Mouse (Mus musculus): ENCODE results near the gene L3mbtl4. TPM values are rescaled to one million over a fixed set of nuclear protein-coding genes. Genes with fewer than 3 reads are reported as not detected.

Gene L3mbtl4
- polyA plus RNA-seq, 1 experiment from 2014 or later = 6.5 TPM

GRCm38 (mm10) chr17:68758428-68758827 lies 484.8 kb downstream of the L3mbtl4 start:
- H3K4me2 ChIP-seq (ENCODE audit: low read length) = no peak overlapping the region
- H3K27me3 ChIP-seq (ENCODE audit: control insufficient read depth, insufficient read depth, low read depth, low read length) = no peaks in the 10 kb centered on the region
- no peak for ATAC-seq
- no peaks in the 10 kb centered on the region for H3K4me1 ChIP-seq (ENCODE audit: control insufficient read depth, insufficient read depth, low read length)
- H3K4me3 ChIP-seq (ENCODE audit: low read depth, low read length) = no peak overlapping the region
- 69% methylated on average over 5 of the region's 5 CpGs for WGBS
- H3K27ac ChIP-seq (ENCODE audit: low read length) = no peak overlapping the region
- no peak overlapping the region for H3K9ac ChIP-seq (ENCODE audit: low read depth, low read length)
- H3K9me3 ChIP-seq (replicated peaks; ENCODE audit: control insufficient read depth, low read length, poor library complexity, severe bottlenecking) = no peaks in the 10 kb centered on the region
- H3K36me3 ChIP-seq (ENCODE audit: control insufficient read depth, insufficient read depth, low read length) = no peaks in the 10 kb centered on the region

DNA sequence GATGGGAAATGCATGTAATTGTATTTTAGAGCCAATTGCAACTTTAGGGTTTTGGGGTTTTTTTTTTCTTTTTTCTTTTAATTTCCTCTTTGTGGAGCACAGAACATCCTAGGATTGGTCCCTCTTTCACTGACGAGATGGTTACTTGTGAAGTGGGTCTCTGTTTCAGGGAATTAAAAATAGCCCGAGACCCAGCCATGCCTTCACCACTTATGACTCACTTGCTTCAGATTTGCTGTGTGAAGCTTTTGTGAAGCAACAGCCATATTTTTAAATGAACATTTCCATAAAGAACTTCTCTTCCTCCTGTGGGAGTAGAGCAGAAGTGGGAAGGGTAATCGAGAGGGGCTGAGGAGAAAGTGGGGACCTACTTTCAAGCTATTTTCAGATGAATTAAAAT lies 485.3 kb downstream of the L3mbtl4 start:
- Histone ChIP-seq H3K4me1 (ENCODE audit: control insufficient read depth, insufficient read depth, low read length) (no peaks in the 10 kb centered on the region), H3K9me3 (replicated peaks; ENCODE audit: control insufficient read depth, low read length, poor library complexity, severe bottlenecking) (no peaks in the 10 kb centered on the region), H3K27me3 (ENCODE audit: control insufficient read depth, insufficient read depth, low read depth, low read length) (no peaks in the 10 kb centered on the region), H3K9ac (ENCODE audit: low read depth, low read length) (no peak overlapping the region), H3K36me3 (ENCODE audit: control insufficient read depth, insufficient read depth, low read length) (no peaks in the 10 kb centered on the region), H3K27ac (ENCODE audit: low read length) (no peak overlapping the region), H3K4me2 (ENCODE audit: low read length) (no peak overlapping the region), H3K4me3 (ENCODE audit: low read depth, low read length) (no peak overlapping the region)
- ATAC-seq = no peak
- 81% methylated on average over 3 of the region's 3 CpGs for WGBS

- no peak overlapping the region for H3K9ac ChIP-seq (ENCODE audit: low read depth, low read length)
- H3K4me3 ChIP-seq (ENCODE audit: low read depth, low read length) = no peak overlapping the region
- H3K27ac ChIP-seq (ENCODE audit: low read length) = no peak overlapping the region
- H3K36me3 ChIP-seq (ENCODE audit: control insufficient read depth, insufficient read depth, low read length) = no peaks in the 10 kb centered on the region
- ATAC-seq = no peak
- H3K9me3 ChIP-seq (replicated peaks; ENCODE audit: control insufficient read depth, low read length, poor library complexity, severe bottlenecking) = no peaks in the 10 kb centered on the region
- H3K4me1 ChIP-seq (ENCODE audit: control insufficient read depth, insufficient read depth, low read length) = no peaks in the 10 kb centered on the region
- 78% methylated on average over 1 of the region's 1 CpGs for WGBS
- no peaks in the 10 kb centered on the region for H3K27me3 ChIP-seq (ENCODE audit: control insufficient read depth, insufficient read depth, low read depth, low read length)
- no peak overlapping the region for H3K4me2 ChIP-seq (ENCODE audit: low read length)
Measured at GRCm38 (mm10) chr17:68759978-68760377, 486.4 kb downstream of the L3mbtl4 start.

DNA sequence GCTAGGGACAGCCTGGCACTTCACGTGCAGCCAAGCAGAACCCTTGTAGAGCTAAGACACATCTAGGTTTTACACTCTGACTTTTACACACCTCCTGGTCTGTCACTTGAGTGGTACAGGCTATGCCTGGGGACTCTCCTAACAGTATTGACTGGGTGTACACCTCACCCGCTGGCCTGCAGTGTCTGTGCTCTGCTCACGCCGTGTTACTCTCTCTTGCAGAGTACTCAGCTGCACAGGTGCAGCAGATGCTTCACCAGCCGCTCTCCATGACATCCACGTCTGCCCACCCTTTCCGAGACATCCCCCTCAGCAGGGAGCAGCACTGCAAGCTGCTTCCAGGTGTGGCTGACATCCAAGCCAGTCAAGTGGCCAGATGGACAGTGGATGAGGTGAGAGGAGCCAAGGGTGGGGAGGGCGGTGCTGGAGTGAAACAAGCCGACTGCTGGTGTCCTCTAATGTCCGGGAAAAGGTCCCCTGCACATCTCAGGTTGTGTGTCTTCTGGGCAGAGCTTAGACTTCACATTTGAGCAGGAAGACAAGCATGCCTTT lies 490.8 kb downstream of the L3mbtl4 start:
- no peak overlapping the region for H3K27ac ChIP-seq (ENCODE audit: low read length)
- H3K9ac ChIP-seq (ENCODE audit: low read depth, low read length) = no peak overlapping the region
- H3K9me3 ChIP-seq (replicated peaks; ENCODE audit: control insufficient read depth, low read length, poor library complexity, severe bottlenecking) = no peaks in the 10 kb centered on the region
- no peaks in the 10 kb centered on the region for H3K27me3 ChIP-seq (ENCODE audit: control insufficient read depth, insufficient read depth, low read depth, low read length)
- WGBS = 86% methylated on average over 10 of the region's 10 CpGs
- no peaks in the 10 kb centered on the region for H3K4me1 ChIP-seq (ENCODE audit: control insufficient read depth, insufficient read depth, low read length)
- H3K4me2 ChIP-seq (ENCODE audit: low read length) = no peak overlapping the region
- ATAC-seq = no peak
- H3K4me3 ChIP-seq (ENCODE audit: low read depth, low read length) = no peak overlapping the region
- no peaks in the 10 kb centered on the region for H3K36me3 ChIP-seq (ENCODE audit: control insufficient read depth, insufficient read depth, low read length)

DNA sequence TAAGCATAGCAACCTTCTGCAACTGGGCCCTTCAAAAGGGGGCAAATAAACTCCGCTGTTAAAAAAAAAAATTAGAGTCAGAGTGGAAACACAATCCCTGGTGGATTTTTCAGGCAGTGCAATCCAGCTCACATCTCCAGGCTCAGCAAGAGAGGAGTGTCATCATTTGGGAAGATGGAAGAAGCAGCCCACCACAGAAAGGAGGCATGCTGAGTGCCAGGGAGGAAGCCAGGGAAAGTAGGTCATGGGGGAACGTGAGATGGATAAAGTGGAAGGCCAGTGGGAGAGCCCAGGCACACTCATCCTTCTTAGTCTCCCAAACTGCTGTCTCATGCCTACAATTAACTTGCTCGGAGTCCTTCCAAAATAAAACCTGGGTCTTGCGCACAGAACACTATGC lies 496.0 kb downstream of the L3mbtl4 start:
- Histone ChIP-seq H3K4me3 (ENCODE audit: low read depth, low read length) (no peak overlapping the region), H3K9me3 (replicated peaks; ENCODE audit: control insufficient read depth, low read length, poor library complexity, severe bottlenecking) (no peaks in the 10 kb centered on the region), H3K4me2 (ENCODE audit: low read length) (no peak overlapping the region), H3K4me1 (ENCODE audit: control insufficient read depth, insufficient read depth, low read length) (no peaks in the 10 kb centered on the region), H3K27me3 (ENCODE audit: control insufficient read depth, insufficient read depth, low read depth, low read length) (no peaks in the 10 kb centered on the region), H3K9ac (ENCODE audit: low read depth, low read length) (no peak overlapping the region), H3K36me3 (ENCODE audit: control insufficient read depth, insufficient read depth, low read length) (no peaks in the 10 kb centered on the region), H3K27ac (ENCODE audit: low read length) (no peak overlapping the region)
- WGBS = 75% methylated on average over 4 of the region's 4 CpGs
- ATAC-seq = no peak

DNA sequence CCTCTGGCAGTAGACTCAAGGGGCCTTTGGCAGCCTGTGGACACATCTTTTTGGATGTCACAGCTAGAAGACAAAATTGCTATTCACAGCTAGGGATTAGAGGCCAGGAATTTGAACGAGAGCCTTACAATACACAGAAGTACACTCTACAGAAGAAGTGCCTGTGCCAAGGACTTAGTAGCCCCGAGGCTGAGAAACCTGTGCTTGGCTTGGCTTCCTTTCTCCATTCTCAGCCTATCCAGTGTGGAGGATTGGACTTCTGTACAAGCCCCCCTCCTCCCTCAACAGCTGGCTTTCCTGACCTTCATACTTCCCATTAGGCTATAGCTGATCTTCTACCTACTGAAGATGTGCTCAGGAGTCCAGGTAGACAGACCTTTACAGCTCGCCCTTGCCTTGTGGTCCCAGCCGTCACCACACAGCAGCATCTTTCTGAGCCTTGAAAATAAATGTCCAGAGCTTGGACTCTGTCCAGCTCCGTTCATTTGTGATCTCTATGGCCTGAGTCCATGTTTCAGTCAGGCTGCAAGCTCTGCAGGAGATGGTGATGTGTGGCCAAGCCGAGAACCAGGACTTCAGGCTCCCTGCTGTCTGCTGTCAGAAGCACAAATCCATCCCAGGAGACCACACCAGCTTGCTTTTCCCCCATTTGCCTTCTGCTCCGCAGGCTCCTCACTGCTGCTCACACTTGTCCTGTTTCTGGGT lies 497.6 kb downstream of the L3mbtl4 start:
- peak; percentile 45; the same call in 1 of the 2 replicates for ATAC-seq
- no peak overlapping the region for H3K4me3 ChIP-seq (ENCODE audit: low read depth, low read length)
- H3K9me3 ChIP-seq (replicated peaks; ENCODE audit: control insufficient read depth, low read length, poor library complexity, severe bottlenecking) = no peaks in the 10 kb centered on the region
- H3K4me2 ChIP-seq (ENCODE audit: low read length) = no peak overlapping the region
- WGBS = 61% methylated on average over 7 of the region's 7 CpGs
- H3K9ac ChIP-seq (ENCODE audit: low read depth, low read length) = no peak overlapping the region
- no peaks in the 10 kb centered on the region for H3K36me3 ChIP-seq (ENCODE audit: control insufficient read depth, insufficient read depth, low read length)
- H3K27me3 ChIP-seq (ENCODE audit: control insufficient read depth, insufficient read depth, low read depth, low read length) = no peaks in the 10 kb centered on the region
- H3K27ac ChIP-seq (ENCODE audit: low read length) = no peak overlapping the region
- H3K4me1 ChIP-seq (ENCODE audit: control insufficient read depth, insufficient read depth, low read length) = no peaks in the 10 kb centered on the region

GRCm38 (mm10) chr17:68793741-68794140 lies 520.1 kb downstream of the L3mbtl4 start:
- no peak for ATAC-seq
- Histone ChIP-seq H3K27ac (ENCODE audit: low read length) (no peak overlapping the region), H3K9me3 (replicated peaks; ENCODE audit: control insufficient read depth, low read length, poor library complexity, severe bottlenecking) (no peaks in the 10 kb centered on the region), H3K4me3 (ENCODE audit: low read depth, low read length) (no peak overlapping the region), H3K36me3 (ENCODE audit: control insufficient read depth, insufficient read depth, low read length) (no peaks in the 10 kb centered on the region), H3K4me1 (ENCODE audit: control insufficient read depth, insufficient read depth, low read length) (no peaks in the 10 kb centered on the region), H3K4me2 (ENCODE audit: low read length) (no peak overlapping the region), H3K9ac (ENCODE audit: low read depth, low read length) (no peak overlapping the region), H3K27me3 (ENCODE audit: control insufficient read depth, insufficient read depth, low read depth, low read length) (no peaks in the 10 kb centered on the region)
- WGBS = 86% methylated on average over 4 of the region's 4 CpGs

DNA sequence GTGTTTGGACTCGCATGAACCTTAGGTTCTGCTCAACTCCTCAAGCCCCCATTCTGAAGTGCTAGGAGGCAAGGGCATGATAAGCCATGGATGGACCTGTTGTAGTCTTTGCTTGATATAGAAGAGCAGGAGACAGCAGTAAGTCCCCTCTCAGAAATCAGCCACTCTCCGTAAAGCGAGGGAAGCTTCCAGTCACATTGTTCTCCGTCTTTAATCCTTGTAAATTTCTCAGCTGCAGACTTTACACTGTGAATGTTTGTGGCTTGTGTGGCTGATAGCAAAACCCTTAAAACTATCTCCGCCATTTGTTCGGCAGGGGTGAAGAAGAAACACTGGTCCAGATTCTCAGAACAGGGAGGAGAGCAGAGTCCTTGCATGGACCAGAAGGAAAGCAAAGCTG lies 552.7 kb downstream of the L3mbtl4 start, which contains the start of gene Tmem200c:
Tmem200c (plus strand) TSS at position 301 of the 400 bp plus-strand sequence.
- Histone ChIP-seq H3K27me3 (ENCODE audit: control insufficient read depth, insufficient read depth, low read depth, low read length) (no peaks in the 10 kb centered on the region), H3K36me3 (ENCODE audit: control insufficient read depth, insufficient read depth, low read length) (no peaks in the 10 kb centered on the region), H3K27ac (ENCODE audit: low read length) (no peak within 1 kb of the TSS), H3K4me3 (ENCODE audit: low read depth, low read length) (no peak within 1 kb of the TSS), H3K9ac (ENCODE audit: low read depth, low read length) (no peak within 1 kb of the TSS), H3K4me2 (ENCODE audit: low read length) (no peak within 1 kb of the TSS), H3K4me1 (ENCODE audit: control insufficient read depth, insufficient read depth, low read length) (no peaks in the 10 kb centered on the region), H3K9me3 (replicated peaks; ENCODE audit: control insufficient read depth, low read length, poor library complexity, severe bottlenecking) (no peaks in the 10 kb centered on the region)
- no peak for ATAC-seq
- 77% methylated on average over 6 of the region's 6 CpGs for WGBS

Measured in midbrain, embryonic 16.5 days (tissue).